Mouse (Mus musculus) lung, embryonic 14.5 days (tissue): Measurements from ENCODE around the gene Jun. TPM values are rescaled to one million over a fixed set of nuclear protein-coding genes. Genes with fewer than 3 reads are reported as not detected.

Experiments
- ATAC-seq: fragments of 200-750 bp; cut with Nextera tagmentation; 2 replicates; pipeline ENCODE4 v1.8.0; 2017; ENCODE audit warnings: mild to moderate bottlenecking, moderate TSS enrichment, moderate library complexity; ENCODE audit not compliant: insufficient read depth
- DNase-seq: peaks from one replicate; pipeline ENCODE4 v3.0.0-alpha.2; 2015
- H3K27ac ChIP-seq: fragments of 300-500 bp; sonication (generic); 2 replicates; pipeline ENCODE4 v1.5.1; 2014; ENCODE audit warnings: low read depth, mild to moderate bottlenecking, moderate library complexity
- H3K27me3 ChIP-seq: fragments of 300-500 bp; sonication (generic); 2 replicates; pipeline ENCODE4 v1.6.1; 2014; ENCODE audit warnings: low read length, control low read depth; ENCODE audit not compliant: insufficient read depth
- H3K36me3 ChIP-seq: fragments of 300-500 bp; sonication (generic); 2 replicates; pipeline ENCODE4 v1.6.1; 2014; ENCODE audit warnings: control low read depth; ENCODE audit not compliant: insufficient read depth
- H3K4me1 ChIP-seq: fragments of 300-500 bp; sonication (generic); 2 replicates; pipeline ENCODE4 v1.6.1; 2014; ENCODE audit warnings: antibody characterized with exemption, control low read depth; ENCODE audit not compliant: insufficient read depth
- H3K4me2 ChIP-seq: fragments of 300-500 bp; sonication (generic); 2 replicates; pipeline ENCODE4 v1.6.1; 2014; ENCODE audit warnings: mild to moderate bottlenecking
- H3K4me3 ChIP-seq: fragments of 300-500 bp; sonication (generic); 2 replicates; pipeline ENCODE4 v1.5.1; 2014; ENCODE audit warnings: low read depth, low read length
- H3K9ac ChIP-seq: fragments of 300-500 bp; sonication (generic); 2 replicates; pipeline ENCODE4 v1.6.1; 2014
- H3K9me3 ChIP-seq: fragments of 300-500 bp; sonication (generic); 2 replicates; pipeline ENCODE4 v1.6.1; 2016; ENCODE audit warnings: low read depth, low read length, control low read depth
- CTCF ChIP-seq: IDR thresholded peaks from 2 replicates; pipeline ENCODE4 v1.5.1; 2016; ENCODE audit warnings: antibody characterized with exemption, low read depth
- WGBS: fragments of 180-500 bp; shearing (Covaris S2); extraction: QIAGEN DNeasy Blood & Tissue Kit; methylation state at CpG from one replicate; pipeline ENCODE4 v1.1.7; 2014; 5-methylcytosine and 5-hydroxymethylcytosine counted together
- polyA plus RNA-seq: library from polyadenylated mRNA; unstranded; fragments of >200 nt; fragmentation: Nextera tagmentation; extraction: Ambion mirVana; gene quantifications from 2 replicates; pipeline ENCODE4 v1.2.1, GENCODE M21; 2014

Jun gene
- polyA plus RNA-seq, 1 experiment from 2014 or later: 71.5 TPM

DNA sequence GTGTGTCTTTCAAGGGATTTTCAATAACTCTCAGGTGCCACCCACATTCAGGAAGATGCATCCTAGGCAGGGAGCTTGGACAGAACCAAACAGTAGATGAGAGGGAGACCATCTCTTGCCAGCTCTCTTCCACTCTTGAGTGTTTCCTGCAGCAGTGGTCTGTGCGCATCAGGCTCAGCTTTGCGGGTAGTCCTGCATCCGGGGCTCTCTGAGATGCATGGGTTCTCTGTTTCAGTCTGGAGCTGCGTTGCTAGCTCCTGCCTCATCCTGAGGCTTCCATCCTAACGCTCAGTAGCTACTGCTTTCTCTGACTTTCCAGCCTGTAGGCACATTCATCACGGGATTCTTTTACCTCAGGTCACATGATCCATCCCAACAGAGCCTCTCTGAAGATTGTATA lies 43.9 kb upstream of the Jun start:
- no peak overlapping the region for H3K9ac ChIP-seq
- no peak overlapping the region for H3K4me3 ChIP-seq
- H3K36me3 ChIP-seq: no peaks in the 10 kb centered on the region
- ATAC-seq (no peak), DNase-seq (no peak)
- H3K27me3 ChIP-seq: no peaks in the 10 kb centered on the region
- TF ChIP-seq CTCF: no peak
- H3K4me1 ChIP-seq: peaks cover 11% of the 10 kb centered on the region
- H3K9me3 ChIP-seq: no peaks in the 10 kb centered on the region
- WGBS: 75% methylated on average over 6 of the region's 6 CpGs
- no peak overlapping the region; the same call in 1 of the 2 replicates for H3K27ac ChIP-seq
- no peak overlapping the region for H3K4me2 ChIP-seq

DNA sequence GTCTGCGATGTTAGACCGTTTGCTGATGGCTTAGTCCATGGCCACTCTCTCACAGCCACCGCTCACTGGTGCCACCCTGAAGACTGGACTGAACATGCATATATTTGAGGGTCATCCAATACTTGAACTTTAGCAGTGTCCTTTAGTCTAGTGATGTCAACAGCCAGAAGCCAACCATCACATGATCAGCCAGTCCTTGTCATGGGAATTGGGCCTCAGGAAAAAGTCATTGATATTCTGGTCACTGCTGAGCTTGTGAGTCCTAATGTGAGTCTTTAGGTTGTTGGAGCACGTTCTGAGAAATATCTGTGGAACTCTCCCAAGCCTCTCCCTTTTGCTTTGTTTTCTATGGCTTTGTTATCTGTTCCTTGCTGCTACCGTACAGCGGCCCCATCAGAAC lies 43.3 kb upstream of the Jun start:
- Histone ChIP-seq H3K27ac (0 out of 2 replicates have a peak overlapping the region, but pooled peaks have one; percentile 26), H3K4me3 (no peak overlapping the region), H3K9ac (no peak overlapping the region), H3K27me3 (no peaks in the 10 kb centered on the region), H3K36me3 (no peaks in the 10 kb centered on the region), H3K4me2 (no peak overlapping the region), H3K4me1 (peaks cover 11% of the 10 kb centered on the region), H3K9me3 (no peaks in the 10 kb centered on the region)
- no peak for TF ChIP-seq CTCF
- 86% methylated on average over 6 of the region's 6 CpGs for WGBS
- DNase-seq (no peak), ATAC-seq (no peak)

GRCm38 (mm10) chr4:95094700-95095113 lies 42.7 kb upstream of the Jun start:
- TF ChIP-seq CTCF: no peak
- no peaks in the 10 kb centered on the region for H3K27me3 ChIP-seq
- H3K9me3 ChIP-seq: no peaks in the 10 kb centered on the region
- 27% methylated on average over 4 of the region's 4 CpGs for WGBS
- peak overlapping the region; percentile 4; the same call in 1 of the 2 replicates for H3K9ac ChIP-seq
- no peak overlapping the region for H3K4me3 ChIP-seq
- H3K27ac ChIP-seq: peak overlapping the region; percentile 2; the same call in 1 of the 2 replicates
- peaks cover 11% of the 10 kb centered on the region for H3K4me1 ChIP-seq
- DNase-seq (peak; percentile 42), ATAC-seq (no peak)
- no peaks in the 10 kb centered on the region for H3K36me3 ChIP-seq
- no peak overlapping the region for H3K4me2 ChIP-seq

DNA sequence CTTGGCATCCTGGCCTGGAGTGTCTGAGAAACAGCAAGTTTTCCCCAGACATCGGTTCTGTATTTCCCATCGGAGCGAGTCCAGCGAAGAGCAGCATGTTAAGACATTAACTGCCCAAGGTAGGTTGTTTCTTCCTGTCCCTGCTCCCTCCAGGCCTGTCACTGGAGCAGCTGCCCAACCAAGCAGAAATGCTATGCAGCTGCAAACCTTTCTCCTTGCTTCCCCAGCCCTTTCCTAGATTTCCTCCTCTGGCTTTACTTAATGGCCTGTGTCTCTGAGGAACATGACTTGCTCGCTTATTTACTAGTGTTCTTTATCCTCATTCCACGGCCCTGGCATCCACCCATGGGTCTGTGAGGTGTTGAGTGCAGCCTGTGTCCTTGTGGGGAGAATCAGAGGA lies 41.6 kb upstream of the Jun start:
- Histone ChIP-seq H3K4me2 (no peak overlapping the region), H3K9me3 (no peaks in the 10 kb centered on the region)
- no peak for ATAC-seq

GRCm38 (mm10) chr4:95092516-95092915 lies 40.5 kb upstream of the Jun start:
- DNase-seq (no peak), ATAC-seq (no peak)
- H3K27me3 ChIP-seq: no peaks in the 10 kb centered on the region
- H3K27ac ChIP-seq: no peak overlapping the region
- H3K9me3 ChIP-seq: no peaks in the 10 kb centered on the region
- H3K9ac ChIP-seq: no peak overlapping the region
- no peak for TF ChIP-seq CTCF
- no peak overlapping the region for H3K4me2 ChIP-seq
- peaks cover 3% of the 10 kb centered on the region; the same call in 1 of the 2 replicates for H3K4me1 ChIP-seq
- WGBS: 69% methylated on average over 4 of the region's 4 CpGs
- H3K4me3 ChIP-seq: no peak overlapping the region
- H3K36me3 ChIP-seq: no peaks in the 10 kb centered on the region

More for the DNA sequence above, 41.6 kb upstream of the Jun start:
- Histone ChIP-seq H3K27me3 (no peaks in the 10 kb centered on the region), H3K9ac (no peak overlapping the region), H3K4me3 (no peak overlapping the region), H3K27ac (no peak overlapping the region), H3K4me1 (peaks cover 11% of the 10 kb centered on the region), H3K36me3 (no peaks in the 10 kb centered on the region)
- no peak for TF ChIP-seq CTCF
- WGBS: 76% methylated on average over 6 of the region's 6 CpGs
- no peak for DNase-seq

DNA sequence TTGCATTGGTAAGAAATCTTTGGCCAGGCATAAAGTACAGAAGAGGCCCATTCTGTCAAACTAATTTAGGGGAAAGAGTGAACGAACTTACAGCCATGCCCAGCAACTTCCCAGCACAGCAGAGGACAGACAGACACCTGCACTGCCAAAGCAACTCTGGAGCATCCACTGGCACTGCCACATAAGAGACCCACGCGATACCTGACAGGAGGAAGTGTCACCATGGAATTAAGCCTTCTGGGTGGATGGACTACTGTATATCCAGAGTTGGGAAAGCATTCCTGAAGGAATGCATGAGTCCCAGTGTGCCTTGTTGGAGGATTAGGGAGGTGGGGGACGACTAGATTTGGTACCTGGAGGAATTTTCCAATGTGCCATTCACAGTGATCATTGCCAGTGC lies 39.5 kb upstream of the Jun start:
- H3K36me3 ChIP-seq: no peaks in the 10 kb centered on the region
- peaks cover 1% of the 10 kb centered on the region; the same call in 1 of the 2 replicates for H3K4me1 ChIP-seq
- no peak for TF ChIP-seq CTCF
- H3K4me2 ChIP-seq: no peak overlapping the region
- H3K9ac ChIP-seq: no peak overlapping the region
- no peak overlapping the region for H3K4me3 ChIP-seq
- ATAC-seq (no peak), DNase-seq (no peak)
- H3K27me3 ChIP-seq: no peaks in the 10 kb centered on the region
- no peaks in the 10 kb centered on the region for H3K9me3 ChIP-seq
- no peak overlapping the region for H3K27ac ChIP-seq
- 83% methylated on average over 4 of the region's 4 CpGs for WGBS

DNA sequence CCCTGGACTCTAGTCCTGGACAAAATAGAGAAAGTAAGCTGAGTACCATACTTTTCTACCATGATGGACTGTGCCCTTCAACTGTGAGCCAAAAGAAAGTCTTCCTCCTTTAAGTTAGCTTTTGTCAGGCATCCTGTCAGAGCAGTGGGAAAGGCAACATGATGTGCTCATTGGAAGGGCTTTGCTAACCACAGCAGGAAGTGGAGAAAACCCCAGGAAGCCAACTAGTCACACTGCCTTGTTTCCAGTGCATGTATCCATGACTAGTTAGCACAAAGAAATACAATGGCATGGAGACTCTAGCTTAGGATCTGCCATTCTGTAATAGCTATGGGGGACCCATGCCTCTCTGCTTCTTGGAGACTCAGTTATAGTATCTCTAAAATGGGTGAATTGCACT lies 37.9 kb upstream of the Jun start:
- Histone ChIP-seq H3K9ac (no peak overlapping the region), H3K4me2 (no peak overlapping the region), H3K4me3 (no peak overlapping the region), H3K4me1 (no peaks in the 10 kb centered on the region), H3K27ac (no peak overlapping the region), H3K9me3 (no peaks in the 10 kb centered on the region), H3K27me3 (no peaks in the 10 kb centered on the region), H3K36me3 (no peaks in the 10 kb centered on the region)
- TF ChIP-seq CTCF: no peak
- no peak for ATAC-seq
- no peak for DNase-seq

DNA sequence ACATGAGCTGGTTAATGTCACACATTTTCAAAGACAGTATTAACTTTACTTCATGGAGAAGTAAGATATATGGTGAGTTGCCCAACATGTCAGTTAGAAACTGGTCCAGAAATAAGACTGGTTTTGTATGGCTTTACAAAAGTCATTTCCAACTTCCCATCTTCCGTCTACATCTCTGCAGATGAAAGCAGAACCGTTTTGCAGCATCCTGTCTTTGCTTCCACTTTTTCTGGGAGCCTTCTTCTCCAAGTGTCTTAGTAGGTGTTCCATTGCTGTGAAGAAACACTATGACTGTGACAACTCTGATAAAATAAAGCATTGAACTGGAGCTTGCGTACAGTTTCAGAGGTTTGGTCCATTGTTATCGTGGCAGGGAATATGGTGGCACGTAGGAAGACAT lies 37.0 kb upstream of the Jun start:
- Histone ChIP-seq H3K27me3 (no peaks in the 10 kb centered on the region), H3K9me3 (no peaks in the 10 kb centered on the region), H3K36me3 (no peaks in the 10 kb centered on the region), H3K4me2 (no peak overlapping the region), H3K4me1 (no peaks in the 10 kb centered on the region), H3K4me3 (no peak overlapping the region), H3K27ac (no peak overlapping the region), H3K9ac (no peak overlapping the region)
- DNase-seq: no peak
- no peak for ATAC-seq
- WGBS: 87% methylated on average over 5 of the region's 5 CpGs
- no peak for TF ChIP-seq CTCF
